Mouse (Mus musculus): ENCODE data around the gene Oasl2.
A peak's percentile ranks its signal among the peaks of the same experiment; 100 is the strongest.
"Not testable (repeated sequence)": the region's sequence is repeated elsewhere in the genome, so short reads cannot be mapped to it uniquely, and the experiment has no call there.

Oasl2 gene

DNA sequence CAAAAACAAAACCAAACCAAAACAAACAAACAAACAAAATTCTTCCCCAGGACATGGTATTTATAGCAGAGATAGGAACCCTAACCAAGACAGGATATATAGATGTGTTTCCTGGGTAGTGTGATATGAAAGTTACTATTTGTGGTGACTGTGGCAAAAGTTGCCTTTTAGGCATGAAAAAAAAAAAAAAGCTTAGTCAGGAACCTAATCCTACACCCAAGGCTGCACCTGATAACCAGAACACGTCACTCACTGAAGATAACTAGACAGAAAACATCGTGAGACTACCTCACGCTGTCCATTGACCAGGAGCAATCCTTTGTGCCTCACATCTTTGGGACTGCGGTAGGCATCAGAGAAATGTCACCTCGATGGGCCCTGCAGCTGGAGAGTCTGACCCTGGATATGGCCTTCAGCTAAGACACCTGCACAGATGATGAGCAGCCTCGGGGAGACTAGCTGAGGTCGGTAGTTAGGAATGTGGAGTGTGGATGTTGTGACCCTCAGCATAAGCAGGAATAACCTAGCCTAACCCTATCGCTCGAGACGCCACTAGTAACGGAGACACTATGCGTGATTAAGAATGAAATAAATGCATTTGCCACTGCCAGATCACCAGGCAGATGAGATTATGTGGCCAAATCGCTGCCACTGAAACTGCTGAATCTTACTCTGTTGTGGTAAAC is at the start of gene Oasl2:
Gene Oasl2 (plus strand): TSS at position 249 of the 686 bp plus-strand sequence.
- DNase-seq, result no peak

DNA sequence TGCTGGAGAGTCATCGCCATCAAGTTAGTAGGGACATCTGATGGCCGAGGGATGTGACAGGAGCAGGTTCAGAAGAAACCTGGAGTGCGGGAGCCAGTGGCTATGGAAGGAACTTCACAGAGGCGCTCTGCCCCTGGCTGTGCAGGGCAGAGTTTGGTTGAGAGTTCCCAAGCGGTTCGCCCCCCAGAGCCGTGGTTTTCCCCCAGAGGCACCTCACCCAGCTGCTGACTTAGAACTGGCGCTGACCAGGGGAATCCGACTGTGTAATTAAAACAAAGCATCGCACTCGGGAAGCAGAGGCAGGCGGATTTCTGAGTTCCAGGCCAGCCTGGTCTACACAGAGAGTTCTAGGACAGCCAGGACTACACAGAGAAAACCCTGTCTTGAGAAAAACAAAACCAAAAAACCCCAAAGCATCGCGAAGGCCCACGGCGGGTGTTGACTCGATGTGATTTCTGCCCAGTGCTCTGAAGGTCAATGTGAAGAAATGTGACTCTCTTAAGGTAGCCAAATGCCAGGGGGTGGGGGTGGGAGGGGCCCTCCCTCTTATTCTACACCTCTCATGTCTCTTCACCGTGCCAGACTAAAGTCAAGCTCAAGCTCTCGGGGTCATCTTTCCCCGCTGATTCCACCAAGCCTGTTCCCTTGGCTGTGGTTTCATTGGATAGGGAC is 45.0 kb upstream of the Oasl2 start:
- no peak for DNase-seq

DNA sequence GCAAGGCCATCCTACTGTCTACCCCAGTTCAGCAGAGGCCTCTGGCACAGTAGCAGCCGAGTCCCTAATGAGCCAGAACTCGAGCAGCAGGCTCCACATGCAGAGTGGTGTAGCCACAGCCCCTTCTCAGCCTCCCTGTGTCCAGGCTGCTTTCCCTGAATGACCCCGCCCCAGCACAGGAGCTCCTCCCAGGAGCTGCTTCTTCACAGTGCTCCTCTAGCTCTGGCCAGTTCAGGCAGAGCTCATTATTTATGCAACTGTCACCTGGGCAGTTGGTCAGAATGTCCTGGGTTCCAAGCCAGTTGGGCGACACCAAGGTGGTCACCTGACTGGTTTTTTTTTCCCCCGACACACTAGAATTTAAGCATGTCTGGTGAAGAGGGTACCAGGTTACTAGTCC is 43.4 kb upstream of the Oasl2 start, which contains the start of gene 4930519G04Rik:
Gene 4930519G04Rik (plus strand): TSS at position 301 of the 400 bp plus-strand sequence.
- not testable (repeated sequence) for DNase-seq

DNA sequence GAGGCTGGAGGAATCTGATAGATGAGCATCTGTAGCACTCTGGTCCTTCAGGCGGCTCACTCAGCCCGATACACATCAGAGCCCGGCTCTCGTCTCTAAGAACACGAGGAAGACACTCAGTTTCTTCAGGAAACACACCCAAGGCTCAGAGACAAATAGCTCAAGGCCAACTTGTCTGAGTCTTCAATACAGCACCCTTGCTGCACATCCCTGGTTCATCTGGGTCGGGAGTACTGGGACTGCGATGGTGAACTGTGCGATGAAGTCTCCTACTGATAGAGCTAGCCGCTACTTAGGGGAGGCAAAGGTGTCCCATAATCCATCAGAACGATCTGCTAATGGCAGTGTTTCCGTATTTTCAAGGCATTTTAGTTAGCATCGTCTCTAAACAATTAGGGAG is 38.2 kb upstream of the Oasl2 start, which contains the start of gene Gm9936:
Gene Gm9936 (minus strand): TSS at position 101 of the 400 bp plus-strand sequence.
- no peak for DNase-seq

DNA sequence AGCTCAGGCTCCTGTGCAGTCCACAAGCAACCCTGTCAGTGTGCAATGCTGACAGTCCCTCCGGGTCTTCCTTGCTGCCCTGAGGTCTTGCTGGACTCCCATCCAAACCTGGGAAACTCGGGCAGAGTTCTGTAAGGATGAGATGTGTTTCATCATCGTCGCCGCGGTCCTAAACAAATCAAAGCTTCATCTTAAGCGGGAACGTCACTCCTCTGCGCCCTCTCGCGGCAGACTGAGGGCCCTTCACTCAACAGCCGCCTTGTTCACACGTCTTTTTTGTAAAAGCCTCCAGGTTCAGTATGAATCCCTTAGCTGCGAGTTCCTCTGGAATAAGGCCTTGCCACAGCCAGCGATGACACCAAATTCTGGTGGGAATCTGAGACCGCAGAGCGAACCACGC is 37.5 kb upstream of the Oasl2 start:
- DNase-seq, result peak; percentile 85

DNA sequence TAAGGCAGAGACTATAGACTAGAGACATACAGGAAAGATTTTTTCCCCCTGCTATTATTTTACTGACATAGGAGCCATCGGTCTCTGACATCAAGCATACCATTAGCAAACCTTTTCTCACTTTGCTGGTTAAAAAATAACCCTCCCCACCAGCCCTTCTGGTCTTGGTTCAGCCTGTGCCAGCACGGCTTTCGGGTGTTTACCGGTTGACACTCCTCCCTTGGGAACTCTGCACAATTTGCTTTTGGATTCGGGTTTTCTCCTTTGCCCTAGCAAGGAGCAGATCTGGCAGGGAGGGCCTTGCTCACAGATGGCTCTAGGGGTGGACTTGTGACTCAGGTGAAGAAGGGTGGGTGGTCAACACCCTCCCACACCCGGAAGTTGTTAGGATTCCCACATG is 35.0 kb upstream of the Oasl2 start:
- no peak for DNase-seq

DNA sequence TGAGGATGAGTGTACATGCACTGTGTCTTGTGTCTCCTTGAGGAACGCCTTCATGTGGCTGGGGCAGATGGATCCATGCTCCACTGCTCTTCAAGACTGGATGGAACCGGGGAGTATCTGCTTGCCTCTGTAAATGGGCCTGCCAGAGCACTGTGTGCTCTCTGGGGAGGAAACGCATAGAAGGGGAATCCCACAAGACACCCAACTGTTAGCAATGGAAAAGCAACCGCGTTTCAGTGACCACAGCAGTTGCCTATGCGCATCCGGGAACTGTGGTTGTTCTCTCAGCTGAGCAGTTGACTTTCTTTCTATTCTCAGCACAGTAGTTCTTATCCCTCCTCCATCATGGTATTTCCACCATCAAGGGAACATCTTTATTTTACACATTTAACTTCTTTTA is 31.9 kb upstream of the Oasl2 start:
- DNase-seq, result no peak

DNA sequence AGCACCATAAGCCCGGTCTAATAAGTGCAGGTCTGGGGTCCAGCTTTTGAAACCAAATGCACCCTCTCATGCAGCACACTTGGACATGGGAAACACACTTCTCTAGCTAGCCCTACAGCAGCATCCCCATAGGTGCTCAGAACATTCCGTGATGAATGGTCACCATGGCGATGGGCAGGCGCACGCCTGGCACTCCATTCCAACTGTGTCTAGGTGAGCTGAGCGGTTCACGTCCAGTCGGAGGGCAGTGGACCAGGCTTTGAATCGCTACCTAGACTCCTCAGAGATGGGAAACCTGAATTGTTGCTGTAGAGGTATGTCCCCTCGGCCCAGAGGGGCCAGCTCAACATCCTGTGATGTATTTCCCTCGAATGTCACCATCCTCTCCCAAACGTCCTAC is 31.5 kb upstream of the Oasl2 start:
- DNase-seq, result no peak

DNA sequence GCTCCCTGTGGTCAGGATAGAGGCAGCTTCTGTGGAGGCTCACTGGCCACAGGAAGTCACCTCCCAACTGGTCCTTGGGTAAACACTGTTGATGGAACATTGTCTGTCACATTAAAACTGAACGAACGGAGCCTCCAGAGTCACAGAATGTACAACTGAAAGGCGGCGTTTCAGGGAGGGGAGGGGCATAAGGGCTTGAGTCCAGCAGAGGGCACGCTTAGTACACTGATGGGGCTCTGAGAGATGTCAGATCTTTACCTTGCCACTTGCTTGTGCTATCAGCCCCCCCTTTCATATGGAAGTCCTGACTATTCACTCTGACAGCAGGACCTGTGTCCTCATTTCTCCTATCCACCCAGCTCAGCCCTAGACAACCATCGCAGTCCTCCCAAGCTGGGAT is 20.9 kb upstream of the Oasl2 start:
- DNase-seq, result no peak

DNA sequence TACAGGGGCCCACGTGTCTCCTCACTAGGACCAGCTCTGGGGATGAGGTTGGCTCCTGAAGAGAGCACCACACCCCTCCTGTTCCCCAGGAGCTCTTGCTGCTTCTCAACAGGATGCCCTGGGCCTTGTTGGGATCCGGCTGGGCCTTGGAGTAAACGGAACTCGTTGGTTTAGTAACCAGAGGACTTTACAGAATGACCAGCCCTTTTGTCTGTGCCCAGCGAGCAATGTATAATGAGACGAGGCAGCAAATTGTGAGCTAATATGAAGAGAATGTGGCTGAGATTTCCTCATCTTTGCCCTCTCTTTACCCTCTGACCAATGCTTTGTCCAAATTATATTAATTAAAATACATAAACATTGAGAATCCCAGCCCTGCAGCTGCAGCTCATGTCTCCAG is 20.4 kb upstream of the Oasl2 start:
- no peak for DNase-seq

DNA sequence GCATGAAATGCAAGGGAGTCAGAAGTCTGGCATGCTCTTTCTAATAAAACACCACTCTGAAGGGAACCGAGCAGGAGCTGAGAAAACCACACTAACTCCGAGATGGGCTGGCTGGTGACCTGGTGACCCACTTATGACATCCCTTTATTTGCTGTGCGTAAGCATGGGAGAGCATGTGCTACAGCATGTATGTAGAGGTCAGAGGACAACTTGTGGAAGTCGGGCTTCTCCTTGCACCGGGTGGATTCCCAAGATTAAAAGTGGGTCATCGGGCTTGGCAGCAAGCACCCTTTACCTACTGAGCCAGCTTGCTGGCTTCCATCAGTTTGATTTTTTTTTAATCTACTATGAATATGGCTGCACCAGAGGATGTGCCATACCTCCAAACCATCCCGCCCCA is 19.2 kb upstream of the Oasl2 start:
- DNase-seq, result no peak

DNA sequence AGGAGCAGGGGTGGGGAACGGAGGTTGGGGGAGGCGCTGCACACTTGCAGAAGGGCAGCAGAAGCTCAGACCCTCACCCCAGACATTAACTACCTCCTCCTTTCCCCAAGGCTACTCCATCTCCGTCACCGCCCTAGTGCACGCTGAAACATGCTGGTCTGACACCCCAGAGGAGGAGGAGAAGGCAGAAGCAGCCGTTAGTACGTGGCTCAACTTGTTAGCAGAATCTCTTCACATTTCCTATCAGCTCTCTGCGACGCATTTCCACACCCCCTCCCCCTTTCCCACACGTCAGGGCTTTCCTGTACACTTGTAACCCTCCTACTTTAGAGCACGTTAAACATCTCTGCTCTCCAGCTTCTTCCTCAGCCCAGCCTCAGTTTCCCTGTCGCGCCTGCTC is 17.3 kb upstream of the Oasl2 start:
- DNase-seq, result no peak

DNA sequence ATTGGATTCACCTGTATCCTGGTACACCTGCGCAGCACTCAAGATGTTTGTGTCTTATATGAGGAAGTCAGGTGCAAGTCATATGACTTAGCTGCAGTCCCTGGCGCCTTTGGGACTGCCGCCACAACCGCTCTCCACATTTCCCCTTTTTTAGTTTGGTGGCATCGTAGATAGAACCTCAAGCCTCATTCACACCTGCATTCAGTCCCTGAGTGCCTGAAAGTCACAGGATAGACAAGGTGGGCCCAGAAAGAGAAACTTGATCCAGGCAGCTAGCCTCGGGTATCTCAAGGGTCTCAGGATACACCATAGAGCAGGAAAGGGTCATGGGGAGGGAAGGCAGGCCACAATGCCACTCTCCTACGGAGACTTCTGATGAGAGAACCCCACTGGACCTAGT is 14.4 kb upstream of the Oasl2 start:
- DNase-seq, result not testable (repeated sequence)

DNA sequence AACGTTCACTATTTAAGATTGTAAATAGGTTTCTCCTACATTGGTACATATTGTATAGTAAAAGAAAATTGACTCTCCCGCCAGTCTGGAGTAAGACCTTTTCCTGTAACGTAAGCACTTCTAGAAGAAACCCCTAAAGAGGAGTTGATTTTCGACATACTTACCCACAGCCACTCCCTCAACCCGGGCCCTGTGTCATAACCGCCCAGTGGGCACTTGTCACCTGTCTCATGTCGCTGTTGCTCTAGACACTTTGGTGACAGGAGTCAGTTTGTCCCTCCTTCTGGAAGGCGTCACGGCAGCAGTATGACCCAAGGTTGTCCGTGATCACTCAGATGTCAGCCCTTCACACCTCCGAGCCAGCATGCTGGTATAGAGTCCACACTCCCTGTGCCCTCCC is 13.7 kb upstream of the Oasl2 start:
- no peak for DNase-seq

DNA sequence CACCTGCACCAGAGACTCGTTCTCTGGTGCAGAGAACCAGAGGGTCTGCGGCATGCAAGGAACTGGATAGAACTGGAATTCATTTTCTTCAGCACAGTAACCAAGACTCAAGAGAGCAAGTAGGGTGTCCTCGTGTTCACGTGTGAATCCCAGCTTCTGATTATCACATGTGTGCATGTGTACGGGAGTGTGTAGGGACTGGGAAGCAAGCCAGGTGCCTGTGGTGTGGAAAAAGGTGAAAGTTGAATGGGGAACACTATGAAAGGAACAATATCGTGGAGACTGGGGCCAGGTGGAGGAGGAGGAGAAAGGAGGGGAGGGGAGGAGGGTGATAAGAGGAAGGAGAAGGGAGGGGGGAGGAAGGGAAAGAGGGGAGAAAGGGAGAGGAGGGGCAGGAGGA is 9.9 kb upstream of the Oasl2 start:
- no peak for DNase-seq

DNA sequence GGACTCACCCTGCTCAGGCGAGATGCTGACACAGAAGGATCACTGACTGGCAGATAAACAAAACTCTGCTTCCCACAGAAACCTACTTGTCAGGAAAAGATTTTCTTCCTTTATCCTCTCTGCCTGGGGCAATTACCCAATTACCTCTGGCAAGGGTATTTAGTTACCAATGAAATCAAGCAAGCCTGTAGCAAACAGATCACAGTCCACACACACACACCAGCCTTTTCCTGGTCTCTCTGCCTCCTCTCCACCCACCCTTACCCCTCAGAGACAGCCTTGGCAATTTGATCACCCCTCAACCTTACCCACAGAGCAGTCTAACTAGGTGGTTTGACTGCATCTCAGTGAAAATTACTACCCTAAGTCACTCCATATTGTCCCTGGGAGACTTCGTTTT is 7.7 kb upstream of the Oasl2 start:
- no peak for DNase-seq

DNA sequence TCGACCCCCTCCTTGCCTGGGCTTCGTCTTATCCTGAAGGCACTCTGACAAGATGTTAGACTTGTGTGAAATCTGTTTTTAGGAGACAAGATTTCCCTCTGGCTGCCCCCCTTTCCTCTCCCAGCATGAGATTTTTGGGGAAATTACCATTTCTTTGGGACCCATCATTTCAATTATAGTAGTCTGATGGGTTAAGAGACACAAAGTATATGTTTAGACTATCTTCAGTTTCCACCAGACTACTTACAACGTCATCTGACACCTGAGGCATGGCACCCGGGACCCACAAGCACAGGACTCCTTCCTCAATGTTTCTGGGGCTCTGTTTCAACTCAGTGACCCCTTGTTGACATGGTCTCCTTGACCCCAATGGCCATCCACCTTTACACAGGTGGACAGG is 1.2 kb upstream of the Oasl2 start:
- no peak for DNase-seq

DNA sequence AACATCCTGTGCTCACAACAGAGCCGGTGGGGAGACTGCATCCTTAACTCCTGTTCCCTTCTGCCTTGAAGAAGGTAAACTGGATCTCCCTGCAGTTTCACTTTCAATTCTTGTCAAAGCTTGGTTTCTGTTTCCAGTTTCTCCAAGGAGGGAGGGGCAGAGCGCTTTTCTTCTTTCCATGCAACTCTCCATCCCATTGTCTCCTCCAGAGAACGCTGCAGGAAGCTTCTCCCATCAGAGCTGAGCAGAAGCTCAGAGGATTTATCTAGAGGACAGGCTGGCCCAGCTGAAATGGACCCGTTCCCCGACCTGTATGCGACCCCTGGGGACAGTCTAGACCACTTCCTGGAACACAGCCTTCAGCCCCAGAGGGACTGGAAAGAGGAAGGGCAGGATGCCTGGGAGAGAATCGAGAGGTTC is 648 bp downstream of the Oasl2 start:
- no peak for DNase-seq

DNA sequence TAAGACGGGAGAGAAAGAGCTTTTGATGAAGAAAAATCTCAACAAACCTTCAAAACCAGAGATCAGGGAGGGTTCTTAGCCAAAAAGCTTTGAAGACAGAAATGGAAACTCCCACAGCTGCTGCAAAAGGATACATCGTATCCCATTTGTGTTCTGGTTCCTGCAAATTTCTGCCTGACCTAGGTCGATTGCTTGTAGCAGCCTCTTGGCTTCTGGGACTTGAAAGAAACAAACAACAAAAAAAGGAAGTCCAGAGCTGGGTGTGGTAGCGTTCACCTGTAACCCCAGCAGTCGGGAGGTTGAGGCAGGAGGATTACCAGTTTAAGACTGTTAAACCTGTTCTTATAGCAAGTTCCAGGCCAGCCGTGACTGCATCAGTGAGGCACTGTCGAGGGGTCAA is 2.1 kb downstream of the Oasl2 start:
- no peak for DNase-seq

DNA sequence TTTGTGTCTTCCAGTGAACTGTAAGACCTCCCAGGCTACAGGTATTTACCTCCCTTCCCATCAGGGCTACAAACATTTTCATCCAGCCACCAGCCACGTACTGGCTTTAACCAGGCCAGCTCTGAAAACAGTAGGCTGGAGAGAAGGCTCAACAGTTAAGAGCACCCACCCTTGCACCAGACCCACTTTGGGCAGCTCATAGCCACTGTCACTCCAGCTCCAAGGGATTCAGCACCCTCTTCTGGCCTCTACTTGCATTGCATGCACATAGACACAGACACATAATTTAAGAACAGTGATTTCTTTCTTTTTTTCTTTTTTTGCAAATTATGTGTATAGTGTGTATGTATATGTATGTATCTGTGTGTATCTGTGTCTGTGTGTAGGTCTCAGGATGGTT is 5.7 kb downstream of the Oasl2 start:
- DNase-seq, result no peak

DNA sequence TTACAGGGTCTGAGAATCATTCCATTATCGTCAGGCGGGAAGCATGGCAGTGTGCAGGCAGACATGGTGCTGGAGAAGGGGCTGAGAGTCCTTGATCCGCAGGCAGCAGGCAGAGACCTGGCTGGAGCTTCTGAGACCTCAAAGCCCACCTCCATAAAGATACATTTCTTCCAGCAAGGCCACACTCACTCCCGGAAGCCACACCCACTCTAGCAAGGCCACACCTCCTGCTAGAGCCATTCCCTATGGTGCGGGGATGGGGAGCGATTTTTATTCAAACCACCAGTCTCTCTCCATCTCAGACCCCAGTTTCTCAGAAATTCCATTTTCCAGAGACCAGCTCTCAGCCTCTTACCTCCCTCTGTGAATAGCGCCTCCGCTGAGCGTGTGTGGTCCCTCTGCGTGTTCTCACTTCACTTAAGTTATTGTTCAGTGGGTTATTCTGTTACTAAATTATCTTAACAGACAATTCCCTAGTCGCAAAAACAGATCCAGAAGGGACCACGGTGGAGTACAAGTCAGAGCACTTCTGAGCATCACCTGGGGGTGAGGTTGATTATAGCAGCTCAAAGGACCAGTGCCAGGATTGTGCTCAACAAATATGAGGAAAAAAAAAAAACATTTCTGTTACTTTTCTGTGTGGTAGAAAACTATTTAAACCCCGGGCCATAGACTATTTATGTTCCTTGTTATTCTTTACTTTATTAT is 12.0 kb downstream of the Oasl2 start:
- no peak for DNase-seq

DNA sequence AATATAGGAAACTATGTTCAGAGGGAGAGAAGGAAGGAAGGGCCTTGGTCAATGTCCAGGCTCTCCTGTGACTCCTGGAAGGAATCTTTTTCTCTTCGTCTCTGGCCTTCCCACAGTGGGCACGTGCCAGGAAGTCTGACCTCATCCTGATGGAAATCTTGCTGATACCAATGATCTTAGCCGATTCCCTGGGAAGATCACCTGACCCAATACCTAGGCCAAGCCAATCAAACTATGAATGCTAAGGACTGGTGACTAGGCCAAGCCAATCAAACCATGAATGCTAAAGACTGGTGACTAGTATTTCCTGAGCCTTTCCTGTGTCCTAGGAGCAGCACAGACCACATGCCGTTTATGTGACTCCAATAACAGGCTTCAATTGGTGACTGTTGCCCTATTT is 16.9 kb downstream of the Oasl2 start:
- no peak for DNase-seq

DNA sequence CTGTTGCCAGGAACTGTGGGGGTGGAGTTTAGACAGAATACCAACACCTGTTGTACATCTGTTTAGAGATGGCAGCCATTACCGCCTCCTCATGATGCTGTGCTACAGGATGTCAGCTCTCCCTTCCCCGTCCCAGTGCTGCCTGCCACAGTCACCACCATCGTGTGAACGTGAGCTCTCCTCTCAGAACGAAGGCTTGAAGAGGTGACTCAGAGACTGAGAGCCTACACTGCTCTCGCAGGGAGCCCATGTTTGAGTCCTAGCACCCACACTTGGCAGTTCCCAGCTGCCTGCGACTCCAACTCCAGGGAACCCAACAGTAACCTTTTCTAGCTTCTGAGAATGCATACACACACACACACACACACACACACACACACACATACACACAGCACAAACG is 18.1 kb downstream of the Oasl2 start:
- no peak for DNase-seq

DNA sequence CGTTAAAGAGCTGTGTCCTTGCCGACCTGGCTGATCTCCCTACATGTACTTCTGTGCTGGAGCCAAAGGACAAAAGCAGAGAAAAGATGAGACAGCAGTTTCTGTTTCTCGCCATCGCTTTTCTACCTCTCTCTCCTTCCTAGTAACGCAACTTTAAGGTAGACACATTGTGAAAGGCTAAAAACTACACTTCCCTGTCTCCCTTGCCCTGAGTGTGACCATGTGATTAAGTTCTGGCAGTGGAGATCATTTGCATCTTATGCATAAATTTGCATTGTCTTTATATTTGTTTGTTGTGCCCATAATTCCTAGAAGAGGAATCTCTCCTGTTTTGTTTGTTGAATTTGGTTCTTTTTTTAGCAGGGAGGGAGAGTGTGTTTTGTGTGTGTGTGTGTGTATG is 19.1 kb downstream of the Oasl2 start:
- no peak for DNase-seq
